Mouse (Mus musculus): ENCODE measurements around the gene Hcrt. TPM values are rescaled to one million over a fixed set of nuclear protein-coding genes. Genes with fewer than 3 reads are reported as not detected.

Hcrt gene
- polyA plus RNA-seq, 1 experiment from 2014 or later: not detected

DNA sequence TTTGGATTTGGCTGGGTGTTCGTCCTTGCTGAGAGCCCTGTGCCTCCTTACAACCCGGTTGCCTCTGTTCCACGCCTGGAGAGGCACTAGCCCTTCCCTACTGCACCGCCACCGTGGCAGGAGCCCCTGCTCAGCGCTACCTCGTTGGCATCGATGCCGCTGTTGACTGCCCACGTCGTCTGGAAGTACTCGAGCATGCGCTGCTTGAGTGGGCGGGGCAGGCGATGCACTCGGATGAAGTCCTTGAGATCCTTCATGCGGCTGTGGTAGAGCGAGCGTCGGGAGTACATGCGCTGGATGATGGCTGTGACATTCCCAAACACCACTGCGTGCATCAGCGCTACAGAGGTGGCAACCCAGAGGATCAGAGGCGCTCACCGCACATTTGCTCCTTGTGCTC lies 13.3 kb downstream of the Hcrt start:
- peaks cover 76% of the 10 kb centered on the region for H3K27me3 ChIP-seq
- H3K4me3 ChIP-seq (replicated peaks): no peak overlapping the region
- H3K9me3 ChIP-seq: no peaks in the 10 kb centered on the region
- no peak for ATAC-seq (ENCODE audit: insufficient number of reproducible peaks, insufficient read depth, low FRiP score, low TSS enrichment, low read depth)
- H3K36me3 ChIP-seq: no peaks in the 10 kb centered on the region
- H3K4me1 ChIP-seq (replicated peaks): no peaks in the 10 kb centered on the region
- H3K4me2 ChIP-seq: no peak overlapping the region
- H3K9ac ChIP-seq (replicated peaks): no peak overlapping the region
- 40% methylated on average over 25 of the region's 25 CpGs for WGBS
- H3K27ac ChIP-seq: no peak overlapping the region

DNA sequence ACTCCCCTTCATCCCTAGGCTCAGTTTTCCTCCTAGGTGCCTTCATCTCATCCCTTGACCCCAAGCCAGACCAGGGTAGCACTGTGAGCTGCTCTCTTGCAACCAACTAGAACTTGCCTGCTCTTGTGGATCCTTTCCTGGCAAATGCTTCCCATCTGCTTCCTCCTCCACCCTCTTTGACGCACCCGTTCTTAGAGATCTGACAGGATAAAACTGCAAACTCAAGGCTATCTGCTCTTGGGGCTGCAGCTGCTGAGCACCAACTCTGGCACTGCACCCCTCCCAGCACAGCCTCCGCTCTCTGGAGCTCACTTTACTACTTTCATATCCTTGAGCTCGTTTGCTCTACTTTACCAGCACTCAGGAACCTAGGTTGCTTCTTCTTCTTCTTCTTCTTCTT lies 14.1 kb downstream of the Hcrt start:
- no peaks in the 10 kb centered on the region for H3K9me3 ChIP-seq

GRCm38 (mm10) chr11:100747114-100747513 lies 15.6 kb downstream of the Hcrt start:
- ATAC-seq (ENCODE audit: insufficient number of reproducible peaks, insufficient read depth, low FRiP score, low TSS enrichment, low read depth): no peak
- WGBS: 72% methylated on average over 5 of the region's 5 CpGs
- Histone ChIP-seq H3K4me2 (no peak overlapping the region), H3K4me3 (replicated peaks) (no peak overlapping the region), H3K27ac (no peak overlapping the region), H3K9ac (replicated peaks) (no peak overlapping the region), H3K4me1 (replicated peaks) (no peaks in the 10 kb centered on the region), H3K9me3 (no peaks in the 10 kb centered on the region), H3K36me3 (no peaks in the 10 kb centered on the region), H3K27me3 (peaks cover 60% of the 10 kb centered on the region)

More for the DNA sequence above, 14.1 kb downstream of the Hcrt start:
- H3K4me2 ChIP-seq: no peak overlapping the region
- H3K4me1 ChIP-seq (replicated peaks): no peaks in the 10 kb centered on the region
- no peak overlapping the region for H3K9ac ChIP-seq (replicated peaks)
- no peaks in the 10 kb centered on the region for H3K36me3 ChIP-seq
- WGBS: 82% methylated on average over 4 of the region's 4 CpGs
- no peak for ATAC-seq (ENCODE audit: insufficient number of reproducible peaks, insufficient read depth, low FRiP score, low TSS enrichment, low read depth)
- H3K27me3 ChIP-seq: peaks cover 73% of the 10 kb centered on the region
- no peak overlapping the region for H3K27ac ChIP-seq
- H3K4me3 ChIP-seq (replicated peaks): no peak overlapping the region

GRCm38 (mm10) chr11:100746546-100746945 lies 16.2 kb downstream of the Hcrt start:
- no peaks in the 10 kb centered on the region for H3K9me3 ChIP-seq
- H3K27me3 ChIP-seq: peaks cover 55% of the 10 kb centered on the region
- no peak overlapping the region for H3K27ac ChIP-seq
- no peak overlapping the region for H3K4me3 ChIP-seq (replicated peaks)
- H3K36me3 ChIP-seq: no peaks in the 10 kb centered on the region
- no peak for ATAC-seq (ENCODE audit: insufficient number of reproducible peaks, insufficient read depth, low FRiP score, low TSS enrichment, low read depth)
- H3K4me2 ChIP-seq: no peak overlapping the region
- WGBS: 86% methylated on average over 10 of the region's 10 CpGs
- no peaks in the 10 kb centered on the region for H3K4me1 ChIP-seq (replicated peaks)
- H3K9ac ChIP-seq (replicated peaks): no peak overlapping the region

- Histone ChIP-seq H3K4me3 (replicated peaks) (no peak overlapping the region), H3K4me2 (no peak overlapping the region), H3K36me3 (no peaks in the 10 kb centered on the region), H3K9me3 (no peaks in the 10 kb centered on the region), H3K4me1 (replicated peaks) (no peaks in the 10 kb centered on the region), H3K27me3 (peaks cover 49% of the 10 kb centered on the region), H3K27ac (no peak overlapping the region), H3K9ac (replicated peaks) (no peak overlapping the region; the same call in 1 of the 2 replicates)
- WGBS: 18% methylated on average over 6 of the region's 6 CpGs
- ATAC-seq (ENCODE audit: insufficient number of reproducible peaks, insufficient read depth, low FRiP score, low TSS enrichment, low read depth): no peak
Measured at GRCm38 (mm10) chr11:100745085-100745484, 17.6 kb downstream of the Hcrt start.

DNA sequence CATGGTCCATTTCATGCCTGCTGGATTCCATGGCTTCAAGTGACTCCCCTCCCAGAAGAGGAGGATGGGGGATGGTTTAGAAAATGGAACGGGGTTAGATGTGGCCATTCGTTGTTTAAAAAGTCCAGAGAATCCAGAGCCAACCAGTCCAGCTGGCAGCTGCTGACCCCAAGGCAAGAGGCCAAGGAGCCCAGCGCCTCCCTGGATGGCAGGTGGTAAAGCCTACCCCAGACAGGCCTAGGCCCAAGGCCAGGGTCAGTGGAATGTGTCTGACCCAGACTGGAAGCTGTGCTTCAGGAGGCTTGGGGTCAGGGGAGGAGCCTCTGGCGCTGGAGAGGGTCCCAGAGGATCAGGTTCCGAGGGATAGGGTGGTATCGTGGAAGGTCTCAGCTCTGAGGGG lies 21.4 kb downstream of the Hcrt start:
- Histone ChIP-seq H3K4me3 (replicated peaks) (no peak overlapping the region), H3K4me1 (replicated peaks) (peaks cover 10% of the 10 kb centered on the region), H3K4me2 (no peak overlapping the region), H3K9ac (replicated peaks) (no peak overlapping the region), H3K36me3 (no peaks in the 10 kb centered on the region), H3K27me3 (peaks cover 17% of the 10 kb centered on the region), H3K27ac (no peak overlapping the region), H3K9me3 (no peaks in the 10 kb centered on the region)
- ATAC-seq (ENCODE audit: insufficient number of reproducible peaks, insufficient read depth, low FRiP score, low TSS enrichment, low read depth): no peak
- 67% methylated on average over 6 of the region's 6 CpGs for WGBS

DNA sequence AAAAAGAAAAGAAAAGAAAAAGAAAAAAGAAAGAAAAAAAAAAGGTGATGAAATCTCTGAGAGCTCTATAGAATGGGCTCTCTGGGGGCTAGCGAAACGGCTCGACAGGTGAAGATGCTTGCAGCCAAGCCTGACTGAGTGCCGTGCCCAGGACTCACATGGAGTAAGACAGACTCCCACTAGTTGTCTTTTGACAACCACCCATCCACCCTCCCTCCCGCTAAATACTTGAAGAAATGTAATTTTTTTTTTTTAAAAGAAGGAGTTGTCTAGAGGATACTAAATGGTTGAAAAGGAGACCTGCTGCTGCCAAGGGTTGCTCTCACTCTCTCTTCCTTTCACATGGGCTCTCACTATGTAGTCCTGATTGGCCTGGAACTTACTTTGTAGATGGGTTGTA lies 24.0 kb downstream of the Hcrt start:
- H3K36me3 ChIP-seq: peaks cover 8% of the 10 kb centered on the region; the same call in 1 of the 2 replicates
- peaks cover 10% of the 10 kb centered on the region for H3K4me1 ChIP-seq (replicated peaks)
- 0 out of 2 replicates have a peak overlapping the region, but pooled peaks have one; percentile 45 for H3K9ac ChIP-seq (replicated peaks)
- peaks cover 6% of the 10 kb centered on the region for H3K27me3 ChIP-seq
- H3K4me2 ChIP-seq: peak overlapping the region; percentile 92
- H3K9me3 ChIP-seq: no peaks in the 10 kb centered on the region
- peak overlapping the region; percentile 94 for H3K4me3 ChIP-seq (replicated peaks)
- WGBS: 27% methylated on average over 5 of the region's 5 CpGs
- ATAC-seq (ENCODE audit: insufficient number of reproducible peaks, insufficient read depth, low FRiP score, low TSS enrichment, low read depth): 0 out of 2 replicates have a peak, but pooled peaks have one; percentile 32
- H3K27ac ChIP-seq: no peak overlapping the region

DNA sequence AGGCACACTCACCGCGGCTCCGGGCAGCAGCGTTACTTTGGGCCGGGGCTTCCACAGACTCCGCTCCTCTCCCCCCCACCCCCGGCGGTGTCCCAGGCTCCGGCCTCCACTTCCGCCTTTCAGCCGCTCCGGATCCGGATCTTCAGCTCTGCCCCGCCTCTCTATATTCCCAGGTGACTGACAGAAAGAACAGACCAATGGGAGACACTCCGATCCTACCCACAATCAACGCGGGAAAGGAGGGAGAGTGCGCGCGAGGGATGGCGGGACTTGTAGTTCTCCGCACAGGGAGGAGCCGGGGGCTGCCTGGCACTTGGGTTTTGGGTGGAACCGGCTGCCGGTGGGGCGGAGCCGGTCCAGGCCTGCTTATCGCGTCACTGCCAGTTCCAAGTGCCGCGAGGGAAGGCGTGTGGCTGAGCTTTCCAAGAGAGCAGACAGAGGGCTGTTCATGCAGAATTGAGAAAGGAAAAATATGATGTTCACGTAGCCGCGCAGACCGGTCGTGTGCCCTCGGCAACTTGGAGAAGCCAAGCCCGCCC lies 24.6 kb downstream of the Hcrt start, which contains the start of gene Rab5c:
TSS of gene Rab5c (minus strand) at position 150 of the 539 bp plus-strand sequence.
- ATAC-seq (ENCODE audit: insufficient number of reproducible peaks, insufficient read depth, low FRiP score, low TSS enrichment, low read depth): peak; percentile 98
- Histone ChIP-seq H3K4me1 (replicated peaks) (peaks cover 10% of the 10 kb centered on the region), H3K9me3 (no peaks in the 10 kb centered on the region), H3K36me3 (peaks cover 11% of the 10 kb centered on the region), H3K4me2 (peak within 1 kb of the TSS; percentile 92), H3K4me3 (replicated peaks) (peak within 1 kb of the TSS; percentile 94), H3K27ac (peak within 1 kb of the TSS; percentile 66; the same call in 1 of the 2 replicates), H3K9ac (replicated peaks) (peak within 1 kb of the TSS; percentile 92), H3K27me3 (peaks cover 6% of the 10 kb centered on the region)
- WGBS: under 1% methylated on average over 39 of the region's 39 CpGs

DNA sequence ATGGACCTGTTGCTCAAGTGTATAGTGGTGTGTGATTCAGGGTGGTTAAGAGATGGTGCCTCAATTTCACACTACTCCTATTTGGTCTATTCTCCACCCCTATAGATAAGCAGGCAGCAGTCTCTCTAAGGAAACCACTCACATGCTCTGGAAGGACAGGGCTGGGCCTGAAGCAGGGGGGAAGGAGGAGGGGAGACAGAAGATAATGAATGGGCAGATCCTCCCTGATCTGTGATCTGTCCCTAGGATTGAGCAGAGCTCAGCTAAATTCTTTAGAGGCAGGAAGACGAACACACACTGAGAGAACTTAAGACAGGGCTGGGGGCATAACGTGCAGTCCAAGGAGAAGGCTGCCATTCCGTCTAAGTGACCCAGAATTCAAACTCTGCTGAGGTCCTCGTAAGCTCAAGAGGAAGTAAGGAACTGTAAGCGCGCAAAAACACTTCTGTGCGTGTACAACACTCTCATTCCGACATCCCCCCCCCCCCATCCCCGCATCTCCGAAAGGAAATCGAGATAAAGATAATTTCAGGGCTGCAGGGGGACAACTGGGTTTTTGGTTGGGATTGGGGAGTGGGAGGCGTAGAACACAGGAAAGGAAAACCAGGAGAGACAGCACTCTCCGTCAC lies 25.5 kb downstream of the Hcrt start:
- 2% methylated on average over 13 of the region's 13 CpGs for WGBS
- H3K36me3 ChIP-seq: peaks cover 16% of the 10 kb centered on the region
- H3K9me3 ChIP-seq: no peaks in the 10 kb centered on the region
- peak overlapping the region; percentile 92 for H3K9ac ChIP-seq (replicated peaks)
- peak overlapping the region; percentile 94 for H3K4me3 ChIP-seq (replicated peaks)
- peaks cover 6% of the 10 kb centered on the region for H3K27me3 ChIP-seq
- no peak for ATAC-seq (ENCODE audit: insufficient number of reproducible peaks, insufficient read depth, low FRiP score, low TSS enrichment, low read depth)
- no peak overlapping the region for H3K27ac ChIP-seq
- peak overlapping the region; percentile 92 for H3K4me2 ChIP-seq
- H3K4me1 ChIP-seq (replicated peaks): peaks cover 10% of the 10 kb centered on the region

- Histone ChIP-seq H3K9me3 (no peaks in the 10 kb centered on the region), H3K27ac (no peak overlapping the region), H3K36me3 (peaks cover 16% of the 10 kb centered on the region), H3K27me3 (peaks cover 6% of the 10 kb centered on the region), H3K9ac (replicated peaks) (peak overlapping the region; percentile 92; the same call in 1 of the 2 replicates), H3K4me2 (peak overlapping the region; percentile 92), H3K4me3 (replicated peaks) (peak overlapping the region; percentile 94), H3K4me1 (replicated peaks) (peaks cover 10% of the 10 kb centered on the region)
- WGBS: 81% methylated on average over 4 of the region's 4 CpGs
- ATAC-seq (ENCODE audit: insufficient number of reproducible peaks, insufficient read depth, low FRiP score, low TSS enrichment, low read depth): no peak
Measured at GRCm38 (mm10) chr11:100736746-100737080, 26.0 kb downstream of the Hcrt start.

- H3K4me2 ChIP-seq: peak overlapping the region; percentile 92
- 0 out of 2 replicates have a peak overlapping the region, but pooled peaks have one; percentile 94 for H3K4me3 ChIP-seq (replicated peaks)
- H3K4me1 ChIP-seq (replicated peaks): peaks cover 10% of the 10 kb centered on the region
- H3K9ac ChIP-seq (replicated peaks): peak overlapping the region; percentile 92
- 81% methylated on average over 14 of the region's 14 CpGs for WGBS
- H3K36me3 ChIP-seq: peaks cover 16% of the 10 kb centered on the region
- H3K9me3 ChIP-seq: no peaks in the 10 kb centered on the region
- no peak for ATAC-seq (ENCODE audit: insufficient number of reproducible peaks, insufficient read depth, low FRiP score, low TSS enrichment, low read depth)
- no peak overlapping the region for H3K27ac ChIP-seq
- peaks cover 6% of the 10 kb centered on the region for H3K27me3 ChIP-seq
Measured at GRCm38 (mm10) chr11:100735954-100736745, 26.6 kb downstream of the Hcrt start.

Measured in limb, embryonic 12.5 days (tissue).